Mouse (Mus musculus): ENCODE data around the gene Mmp24.
A peak's percentile ranks its signal among the peaks of the same experiment; 100 is the strongest.

GRCm38 (mm10) chr2:155802761-155803160, 27.6 kb downstream of the Mmp24 start:
- TF ChIP-seq CTCF (conservative IDR thresholded peaks at IDR 0.05; ENCODE audit: insufficient read depth, insufficient read length, low read depth, low read length), result peak; percentile 49
- TF ChIP-seq POLR2A (IDR thresholded peaks at IDR 0.05; ENCODE audit: low read depth, low read length), result no peak
